Mouse (Mus musculus) pancreas, adult 10 weeks (tissue): ENCODE measurements around the gene Olfr124. TPM values are rescaled to one million over a fixed set of nuclear protein-coding genes. Genes with fewer than 3 reads are reported as not detected.

Experiments used
- polyA plus RNA-seq: library from polyadenylated mRNA; stranded (reverse); fragments of 350-450 nt; fragmentation: Illumina TruSeq; extraction: RNeasy Lipid Tissue Mini Kit (QIAGEN cat#74804); gene quantifications from one replicate; pipeline ENCODE4 v1.2.3, GENCODE M21; 2015; ENCODE audit warnings: low read depth, low replicate concordance; ENCODE audit not compliant: insufficient read depth

Gene Olfr124
- polyA plus RNA-seq = not detected

GRCm38 (mm10) chr17:37799588-37799987, at the start of gene Olfr124:
TSS of gene Olfr124 (plus strand) at chr17:37799888.

DNA sequence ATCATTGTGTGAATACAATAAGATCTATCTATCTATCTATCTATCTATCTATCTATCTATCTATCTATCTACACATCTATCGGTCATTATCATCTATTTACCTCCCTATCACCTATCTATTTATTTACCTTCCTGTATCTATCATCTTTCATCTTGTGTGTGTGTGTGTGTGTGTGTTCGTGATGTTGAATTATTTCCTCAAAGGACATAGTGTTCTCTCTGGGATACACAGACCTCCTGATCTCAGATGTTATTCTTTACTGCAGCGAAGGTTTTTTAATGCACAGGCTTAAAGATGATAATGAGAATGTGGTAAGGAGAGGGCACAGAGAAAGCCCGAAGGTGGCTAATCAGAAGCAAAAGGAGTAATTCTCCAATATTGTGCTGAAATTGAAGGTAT, 31.4 kb upstream of the Olfr124 start, which contains the start of gene Olfr122:
Gene Olfr122 (plus strand): TSS at position 301 of the 400 bp plus-strand sequence.

DNA sequence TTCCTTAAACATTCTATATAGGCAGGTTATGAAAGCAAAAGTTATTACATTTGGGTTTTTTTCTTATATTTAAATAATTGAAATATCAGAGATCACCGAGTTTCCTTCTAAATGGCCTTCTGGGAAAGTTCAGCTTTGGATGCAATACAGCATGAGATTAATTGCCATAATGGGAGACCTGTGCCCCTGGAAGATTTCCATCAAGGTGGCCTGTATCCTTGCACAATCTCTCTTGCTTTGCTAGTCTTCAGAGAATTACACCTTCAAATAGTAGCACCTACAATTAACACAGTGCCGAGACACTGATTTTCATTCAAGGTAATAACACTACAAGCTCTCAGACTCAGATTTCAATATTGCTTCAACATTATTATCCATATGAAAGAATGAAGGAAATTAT, 6.5 kb upstream of the Olfr124 start, which contains the start of gene Olfr123:
Gene Olfr123 (plus strand): TSS at position 301 of the 400 bp plus-strand sequence.

DNA sequence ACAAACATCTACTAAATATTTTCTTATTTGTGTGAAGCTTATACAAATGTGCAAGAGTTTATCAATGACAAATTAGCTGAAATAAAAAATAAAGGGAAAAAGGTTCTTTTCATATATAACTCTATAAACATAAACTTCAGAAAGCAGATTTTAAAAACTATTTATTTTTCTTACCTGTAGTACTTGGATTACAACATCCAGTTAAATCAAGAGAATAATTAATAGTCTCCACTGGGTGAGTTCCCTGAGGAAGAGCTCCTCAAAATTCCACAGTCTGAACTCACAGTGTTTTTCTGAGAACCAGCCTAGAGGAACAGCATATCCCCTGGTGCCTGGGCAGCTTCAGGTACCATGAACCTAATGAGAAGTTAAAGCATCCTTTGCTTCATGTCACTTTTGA, 33.0 kb downstream of the Olfr124 start, which contains the start of gene Olfr125:
Gene Olfr125 (plus strand): TSS at position 301 of the 400 bp plus-strand sequence.

DNA sequence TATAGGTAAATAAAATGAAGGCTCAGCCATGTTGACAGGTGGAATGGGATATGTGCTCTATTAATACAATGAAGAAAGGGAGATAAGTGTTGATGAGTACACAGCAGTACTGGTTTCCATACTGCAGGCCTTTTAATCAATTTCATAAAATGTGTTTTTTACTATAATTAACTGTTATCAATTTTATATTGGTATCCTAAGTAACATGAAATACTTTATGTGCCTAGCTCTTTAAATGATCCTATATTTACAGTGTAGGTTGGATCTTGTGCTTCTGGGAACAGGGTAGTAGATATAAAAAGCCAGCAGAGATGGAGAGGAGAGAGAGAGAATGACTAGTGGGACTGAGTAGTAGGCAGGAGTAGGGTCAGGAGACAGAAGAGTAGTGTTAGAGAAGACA, 47.5 kb downstream of the Olfr124 start, which contains the start of gene Olfr126:
Gene Olfr126 (plus strand): TSS at position 301 of the 400 bp plus-strand sequence.

Other genes starting within 250 kb of the Olfr124 start
- not detected for gene Olfr112, start 230.4 kb upstream of the Olfr124 start, polyA plus RNA-seq
- not detected for gene Olfr113, start 222.2 kb upstream of the Olfr124 start, polyA plus RNA-seq
- not detected for gene Olfr114, start 207.1 kb upstream of the Olfr124 start, polyA plus RNA-seq
- gene Olfr115, start 172.8 kb upstream of the Olfr124 start, polyA plus RNA-seq = not detected
- gene Olfr116, start 172.7 kb upstream of the Olfr124 start, polyA plus RNA-seq = not detected
- gene Olfr117, start 136.1 kb upstream of the Olfr124 start, polyA plus RNA-seq = not detected
- not detected for gene Olfr118, start 132.9 kb upstream of the Olfr124 start, polyA plus RNA-seq
- not detected for gene Olfr119, start 103.3 kb upstream of the Olfr124 start, polyA plus RNA-seq
- gene Olfr120, start 78.1 kb upstream of the Olfr124 start, polyA plus RNA-seq = not detected
- not detected for gene Olfr121, start 51.0 kb upstream of the Olfr124 start, polyA plus RNA-seq
- gene Olfr122, start 31.3 kb upstream of the Olfr124 start, polyA plus RNA-seq = not detected
- gene Olfr123, start 6.4 kb upstream of the Olfr124 start, polyA plus RNA-seq = not detected
- gene Olfr125, start 33.1 kb downstream of the Olfr124 start, polyA plus RNA-seq = not detected
- not detected for gene Olfr126, start 47.6 kb downstream of the Olfr124 start, polyA plus RNA-seq
- gene Olfr127, start 100.5 kb downstream of the Olfr124 start, polyA plus RNA-seq = not detected
- gene Olfr128, start 120.7 kb downstream of the Olfr124 start, polyA plus RNA-seq = not detected
- not detected for gene Olfr761, start 153.2 kb downstream of the Olfr124 start, polyA plus RNA-seq